Mouse (Mus musculus) leukemia stem cell, adult 10-12 weeks (primary cell): ENCODE results near the gene Slc25a19. TPM values are rescaled to one million over a fixed set of nuclear protein-coding genes. Genes with fewer than 3 reads are reported as not detected.

ENCODE experiments used
- polyA plus RNA-seq: library from polyadenylated mRNA; stranded (reverse); fragments of >175 nt; gene quantifications from 2 replicates; pipeline ENCODE4 v1.2.3, GENCODE M21; 2012; ENCODE audit warnings: low replicate concordance

Slc25a19 gene
- polyA plus RNA-seq: 44.8 and 51.3 TPM in 2 replicates

DNA sequence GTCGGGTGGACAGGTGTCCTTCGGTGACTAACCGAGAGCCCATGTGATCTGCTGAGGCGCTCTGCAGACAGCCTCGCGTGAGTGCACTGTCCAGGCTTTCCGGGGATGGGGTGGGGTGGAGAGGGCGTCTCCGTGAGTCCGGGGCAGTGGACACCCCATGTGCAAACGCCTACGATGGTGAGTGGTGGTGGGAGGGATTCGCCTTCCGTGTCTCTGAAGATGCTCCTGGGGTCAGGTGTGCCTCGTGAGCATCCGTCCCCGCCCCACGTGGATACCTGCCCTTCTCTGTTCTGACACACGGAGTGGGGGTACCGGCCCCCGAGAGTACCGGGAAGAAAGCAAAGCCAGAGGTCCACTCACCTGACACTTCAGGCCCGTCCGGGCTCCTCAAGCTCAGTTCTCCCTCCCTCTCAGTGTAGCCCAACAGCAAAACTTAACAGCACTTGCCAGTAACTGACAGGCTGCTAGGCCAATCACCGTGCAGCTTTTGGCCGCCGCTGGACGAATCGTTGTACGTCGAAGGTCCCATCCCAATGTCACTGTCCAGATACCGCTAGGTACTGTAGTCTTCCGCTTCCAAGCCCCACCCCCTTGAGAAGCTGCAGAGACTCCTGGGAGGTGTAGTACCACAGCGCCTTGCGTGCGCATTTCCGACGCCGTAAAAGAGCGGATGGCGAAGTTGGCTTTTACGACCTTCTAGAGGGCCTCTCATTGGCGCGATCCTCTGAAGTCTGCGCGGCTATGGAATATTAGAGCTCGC lies at the start of gene Slc25a19:
TSS of gene Slc25a19 (minus strand) at position 591 of the 760 bp plus-strand sequence.

DNA sequence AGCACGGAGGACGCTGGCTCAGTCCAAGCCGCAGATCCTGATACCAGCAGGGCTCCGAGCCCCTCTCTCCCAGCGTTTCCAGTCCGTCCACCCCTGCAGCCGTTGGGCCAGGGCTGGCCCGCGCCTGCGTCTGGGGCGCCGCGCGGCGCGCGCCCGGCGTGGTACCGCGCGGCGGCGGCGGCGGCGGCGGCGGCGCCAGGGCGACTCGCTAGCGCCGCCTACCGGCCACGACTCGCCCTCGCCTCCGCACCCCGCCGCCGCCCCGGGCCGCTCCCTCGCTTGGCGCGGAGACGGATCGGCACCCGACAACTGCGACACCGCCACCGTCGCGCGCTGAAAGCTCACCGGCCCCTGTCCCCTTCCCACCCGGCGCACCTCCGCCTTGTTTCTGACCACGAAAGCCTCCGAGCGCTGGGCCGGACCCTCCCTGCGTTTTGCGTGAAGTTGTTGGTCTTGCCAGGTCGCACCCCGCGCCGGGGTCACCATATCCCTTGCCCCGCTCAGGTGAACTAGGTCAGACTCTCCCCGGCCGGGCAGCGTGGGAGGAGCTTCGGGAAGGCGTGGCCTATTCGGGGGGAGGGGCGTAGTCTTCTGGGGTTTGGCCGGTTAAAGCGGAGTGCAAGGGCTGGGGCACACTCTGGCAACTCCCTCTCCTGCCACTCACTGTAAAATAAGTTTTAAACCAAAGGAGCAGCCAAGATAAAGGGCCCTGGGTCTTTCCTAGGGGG lies 15.5 kb downstream of the Slc25a19 start, which contains the start of gene Mif4gd:
TSS of gene Mif4gd (minus strand) at position 560 of the 728 bp plus-strand sequence.

DNA sequence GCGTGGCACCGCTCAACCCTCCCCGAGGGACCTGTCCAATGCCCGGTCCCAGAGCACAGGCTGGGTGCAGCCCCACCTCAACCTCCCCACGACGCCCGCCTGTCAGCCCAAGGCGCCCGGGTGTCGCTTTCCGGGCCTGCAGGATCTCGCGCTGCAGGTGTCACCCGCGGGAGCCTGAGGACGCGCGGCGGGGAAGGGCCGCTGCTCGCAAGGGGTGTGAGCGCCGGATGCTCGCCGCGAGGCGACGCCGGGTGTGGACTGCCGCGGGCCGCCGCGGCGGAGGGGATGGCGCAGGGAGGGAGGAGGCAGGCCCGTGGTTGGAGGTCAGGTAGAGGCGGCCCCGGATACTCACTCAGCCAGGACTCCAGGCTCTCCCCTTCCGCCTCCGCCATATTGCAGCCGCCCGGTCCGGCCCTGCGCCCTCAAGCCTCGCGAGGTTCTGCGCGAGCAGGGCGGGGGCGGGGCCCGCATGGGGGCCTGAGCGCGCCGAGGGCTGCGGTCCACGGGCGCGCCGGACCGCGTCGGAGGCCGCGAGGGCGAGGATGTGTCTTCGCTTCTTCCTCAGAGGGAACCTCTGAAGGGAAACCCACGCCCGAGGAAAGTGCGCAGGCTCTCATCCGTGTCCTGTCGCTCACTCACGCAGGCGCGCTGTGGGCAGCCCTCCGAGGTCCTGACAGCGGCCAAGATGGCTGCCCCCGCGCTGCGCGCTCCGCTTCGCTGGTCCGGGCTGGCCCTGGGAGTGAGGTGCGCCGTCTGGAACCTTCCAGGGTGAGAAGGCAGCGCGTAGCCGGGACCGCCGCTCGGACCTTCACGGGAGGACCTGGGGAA lies 24.4 kb downstream of the Slc25a19 start, which contains the start of the genes Mrps7 and Gga3:
TSS of gene Mrps7 (plus strand) at position 450 of the 828 bp plus-strand sequence.
TSS of gene Gga3 (minus strand) at position 576 of the 828 bp plus-strand sequence.

Other genes with a start within 250 kb of the Slc25a19 start
- gene Cdr2l, start 246.4 kb downstream of the Slc25a19 start, polyA plus RNA-seq: 0.75 and 0.91 TPM in 2 replicates
- gene Mrpl58, start 224.5 kb downstream of the Slc25a19 start, polyA plus RNA-seq: 57.4 and 57.8 TPM in 2 replicates
- 11.6 and 26.2 TPM in 2 replicates for gene Atp5h, start 208.3 kb downstream of the Slc25a19 start, polyA plus RNA-seq
- 18.3 and 34.4 TPM in 2 replicates for gene Kctd2, start 208.2 kb downstream of the Slc25a19 start, polyA plus RNA-seq
- gene Trim80, start 187.8 kb downstream of the Slc25a19 start, polyA plus RNA-seq: not detected in 2 replicates
- gene Slc16a5, start 165.8 kb downstream of the Slc25a19 start, polyA plus RNA-seq: 0.21 and 2.1 TPM in 2 replicates
- 38.6 and 55.7 TPM in 2 replicates for gene Armc7, start 152.6 kb downstream of the Slc25a19 start, polyA plus RNA-seq
- 70.2 and 101 TPM in 2 replicates for gene Nt5c, start 136.4 kb downstream of the Slc25a19 start, polyA plus RNA-seq
- 242 and 300 TPM in 2 replicates for gene Jpt1, start 113.9 kb downstream of the Slc25a19 start, polyA plus RNA-seq
- gene Sumo2, start 92.0 kb downstream of the Slc25a19 start, polyA plus RNA-seq: 68.7 and 370 TPM in 2 replicates
- gene Nup85, start 63.9 kb downstream of the Slc25a19 start, polyA plus RNA-seq: 8.4 and 41.9 TPM in 2 replicates
- 33.6 and 41.2 TPM in 2 replicates for gene Mrps7, start 24.4 kb downstream of the Slc25a19 start, polyA plus RNA-seq
- 101 and 179 TPM in 2 replicates for gene Gga3, start 24.2 kb downstream of the Slc25a19 start, polyA plus RNA-seq
- gene Mif4gd, start 15.3 kb downstream of the Slc25a19 start, polyA plus RNA-seq: 39.5 and 63.0 TPM in 2 replicates
- 40.1 and 59.3 TPM in 2 replicates for gene Grb2, start 80.3 kb upstream of the Slc25a19 start, polyA plus RNA-seq
- 45.5 and 78.4 TPM in 2 replicates for gene Tmem94, start 137.1 kb upstream of the Slc25a19 start, polyA plus RNA-seq
- gene Caskin2, start 185.3 kb upstream of the Slc25a19 start, polyA plus RNA-seq: 48.6 and 56.2 TPM in 2 replicates
- 49.9 and 89.1 TPM in 2 replicates for gene Tsen54, start 186.4 kb upstream of the Slc25a19 start, polyA plus RNA-seq
- 15.1 and 17.7 TPM in 2 replicates for gene Llgl2, start 195.8 kb upstream of the Slc25a19 start, polyA plus RNA-seq
- 0.06 and 0.23 TPM in 2 replicates for gene Myo15b, start 230.1 kb upstream of the Slc25a19 start, polyA plus RNA-seq